Mouse (Mus musculus) liver, embryonic 16.5 days (tissue): Measurements from ENCODE around the gene Prmt2. TPM values are rescaled to one million over a fixed set of nuclear protein-coding genes. Genes with fewer than 3 reads are reported as not detected.

Experiments
- ATAC-seq: fragments of 200-750 bp; cut with Nextera tagmentation; 2 replicates; pipeline ENCODE4 v1.8.0; 2017; ENCODE audit warnings: low read depth, mild to moderate bottlenecking, moderate number of reproducible peaks, moderate library complexity
- H3K27ac ChIP-seq: fragments of 300-500 bp; sonication (generic); 2 replicates; pipeline ENCODE4 v1.5.1; 2014; ENCODE audit warnings: mild to moderate bottlenecking, low read length
- H3K27me3 ChIP-seq: fragments of 300-500 bp; sonication (generic); 2 replicates; pipeline ENCODE4 v1.6.1; 2014; ENCODE audit warnings: low read depth, low read length, mixed read lengths; ENCODE audit not compliant: control insufficient read depth, insufficient read depth
- H3K36me3 ChIP-seq: fragments of 300-500 bp; sonication (generic); 2 replicates; pipeline ENCODE4 v1.6.1; 2014; ENCODE audit warnings: mild to moderate bottlenecking; ENCODE audit not compliant: control insufficient read depth, insufficient read depth
- H3K4me1 ChIP-seq: fragments of 300-500 bp; sonication (generic); 2 replicates; pipeline ENCODE4 v1.6.1; 2014; ENCODE audit warnings: low read depth, low read length, mixed read lengths; ENCODE audit not compliant: control insufficient read depth
- H3K4me2 ChIP-seq: fragments of 300-500 bp; sonication (generic); 2 replicates; pipeline ENCODE4 v1.6.1; 2014; ENCODE audit warnings: low read depth, low read length, mixed read lengths
- H3K4me3 ChIP-seq: fragments of 300-500 bp; sonication (generic); 2 replicates; pipeline ENCODE4 v1.5.1; 2014; ENCODE audit warnings: low read depth, mild to moderate bottlenecking, low read length
- H3K9ac ChIP-seq: fragments of 300-500 bp; sonication (generic); 2 replicates; pipeline ENCODE4 v1.6.1; 2014; ENCODE audit warnings: low read depth, low read length
- H3K9me3 ChIP-seq: fragments of 300-500 bp; sonication (generic); replicated peaks from 2 replicates; pipeline ENCODE4 v1.6.1; 2016; ENCODE audit warnings: low read length; ENCODE audit not compliant: control insufficient read depth
- WGBS: fragments of 180-500 bp; shearing (Covaris S2); extraction: QIAGEN DNeasy Blood & Tissue Kit; methylation state at CpG from one replicate; pipeline ENCODE4 v1.1.7; 2014; ENCODE audit not compliant: insufficient replicate concordance; 5-methylcytosine and 5-hydroxymethylcytosine counted together
- polyA plus RNA-seq: library from polyadenylated mRNA; unstranded; fragments of >200 nt; fragmentation: Nextera tagmentation; extraction: Ambion mirVana; gene quantifications from 2 replicates; pipeline ENCODE4 v1.2.1, GENCODE M21; 2015

Prmt2 gene
- 4.9 and 5.6 TPM in 2 replicates for polyA plus RNA-seq

DNA sequence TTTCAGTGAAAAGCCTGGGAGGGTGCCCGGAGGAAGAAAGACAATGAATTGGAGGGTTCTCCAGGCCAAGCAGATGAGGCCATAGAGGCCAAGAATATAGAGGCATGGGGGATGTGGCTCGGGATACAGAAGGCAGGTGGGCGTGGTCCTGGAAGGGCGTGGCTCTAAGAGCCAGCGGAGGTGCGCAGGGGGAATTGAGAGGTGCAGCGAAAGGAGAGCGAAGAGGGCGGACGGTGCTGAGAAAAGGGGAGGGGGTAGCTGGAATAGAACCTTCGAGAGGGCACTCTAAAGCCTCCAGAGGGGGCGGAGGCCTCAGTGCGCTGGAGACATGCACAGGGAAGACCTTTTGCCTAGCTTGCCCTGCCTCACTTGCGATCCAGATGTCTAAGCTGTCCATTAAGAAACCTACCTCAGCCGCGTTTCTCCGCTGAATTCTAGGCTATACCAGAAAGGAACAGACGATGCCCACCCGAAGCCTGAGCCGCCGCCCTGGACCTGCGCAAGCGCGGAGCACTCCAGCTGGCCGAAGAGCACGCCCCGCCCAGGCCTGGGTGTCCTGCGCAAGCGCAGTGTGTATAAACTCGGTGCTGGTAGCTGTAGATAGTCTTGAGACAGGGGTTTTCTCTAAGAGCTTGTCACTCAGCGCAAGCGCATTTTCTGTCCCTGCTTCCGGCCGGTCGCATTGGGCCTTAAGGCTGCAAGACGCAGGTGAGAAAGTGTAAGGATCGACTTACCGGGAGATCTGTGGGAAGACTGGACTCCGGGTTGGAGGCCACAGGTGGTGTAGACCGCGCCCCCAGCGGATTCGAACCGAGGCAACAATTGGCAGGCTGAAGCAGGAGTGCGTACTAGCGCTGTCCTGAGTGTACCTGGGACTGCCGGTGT, at the start of gene Prmt2:
Gene Prmt2, minus strand, starts transcription at position 525 of the 885 bp plus-strand sequence.
- Histone ChIP-seq H3K4me3 (peak within 1 kb of the TSS; percentile 73), H3K27me3 (no peaks in the 10 kb centered on the region), H3K4me1 (peaks cover 4% of the 10 kb centered on the region; the same call in 1 of the 2 replicates), H3K9ac (peak within 1 kb of the TSS; percentile 67), H3K36me3 (no peaks in the 10 kb centered on the region), H3K27ac (peak within 1 kb of the TSS; percentile 37; the same call in 1 of the 2 replicates), H3K4me2 (peak within 1 kb of the TSS; percentile 96), H3K9me3 (no peaks in the 10 kb centered on the region)
- ATAC-seq, result peak; percentile 98
- WGBS, result 1% methylated on average over 47 of the region's 47 CpGs

DNA sequence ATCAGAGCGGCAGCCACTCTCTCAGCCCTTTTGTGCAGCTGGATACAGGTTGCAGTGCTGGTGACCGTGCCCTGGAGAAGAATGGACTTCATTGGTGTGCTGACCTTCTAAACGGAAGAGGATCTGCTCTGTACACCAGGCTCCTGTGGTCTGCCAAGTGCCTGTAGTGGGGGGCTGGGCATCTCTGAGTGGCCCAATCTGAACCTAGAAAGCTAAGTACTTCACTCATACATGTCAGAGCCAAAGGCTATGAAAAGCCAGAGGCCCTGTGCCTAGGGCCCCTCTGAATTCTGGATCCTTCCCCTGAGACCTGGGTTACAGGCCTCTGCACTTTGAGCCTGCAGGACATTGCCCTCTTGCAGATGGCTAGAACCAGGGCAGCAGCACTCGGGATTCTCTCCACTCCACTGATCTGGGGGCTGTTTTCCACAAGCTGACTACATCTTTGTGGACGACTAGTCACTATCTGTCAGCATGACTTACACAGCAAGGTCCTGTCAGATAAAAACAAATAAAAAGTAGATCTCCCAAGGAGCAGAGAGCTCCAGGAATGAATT, 41.0 kb upstream of the Prmt2 start:
- H3K9ac ChIP-seq, result no peak overlapping the region
- H3K4me2 ChIP-seq, result no peak overlapping the region
- no peaks in the 10 kb centered on the region for H3K9me3 ChIP-seq
- no peaks in the 10 kb centered on the region for H3K27me3 ChIP-seq
- WGBS, result 61% methylated on average over 5 of the region's 5 CpGs
- no peak for ATAC-seq
- no peaks in the 10 kb centered on the region for H3K4me1 ChIP-seq
- H3K36me3 ChIP-seq, result no peaks in the 10 kb centered on the region
- H3K4me3 ChIP-seq, result no peak overlapping the region
- H3K27ac ChIP-seq, result no peak overlapping the region

- WGBS, result 79% methylated on average over 10 of the region's 10 CpGs
- Histone ChIP-seq H3K36me3 (no peaks in the 10 kb centered on the region), H3K27ac (no peak overlapping the region), H3K27me3 (no peaks in the 10 kb centered on the region), H3K9ac (no peak overlapping the region), H3K4me3 (no peak overlapping the region), H3K9me3 (no peaks in the 10 kb centered on the region), H3K4me2 (no peak overlapping the region), H3K4me1 (no peaks in the 10 kb centered on the region)
- no peak for ATAC-seq
Measured at GRCm38 (mm10) chr10:76275256-76275655, 37.6 kb upstream of the Prmt2 start.

DNA sequence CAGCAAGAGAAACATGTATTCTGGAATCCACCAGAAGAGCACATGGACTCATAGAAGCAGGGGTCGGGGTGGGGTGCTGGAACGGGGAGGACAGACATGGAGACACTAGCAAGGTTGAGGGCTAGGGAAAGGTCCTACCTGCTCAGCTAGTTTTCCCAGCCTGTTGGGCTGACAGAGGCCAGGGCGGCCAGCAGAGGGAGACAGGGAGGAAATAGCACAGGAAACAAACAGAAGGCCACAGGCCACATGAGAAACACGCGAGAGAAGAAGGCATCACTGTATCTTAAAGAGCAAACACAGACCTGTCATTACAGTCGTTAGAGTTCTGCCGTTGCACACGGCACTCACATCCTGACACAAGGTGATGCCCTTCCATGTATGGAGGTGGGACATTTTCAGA, 33.6 kb upstream of the Prmt2 start:
- Histone ChIP-seq H3K4me2 (no peak overlapping the region), H3K4me3 (no peak overlapping the region), H3K9ac (no peak overlapping the region), H3K9me3 (no peaks in the 10 kb centered on the region), H3K27me3 (no peaks in the 10 kb centered on the region), H3K36me3 (no peaks in the 10 kb centered on the region), H3K27ac (no peak overlapping the region), H3K4me1 (no peaks in the 10 kb centered on the region)
- no peak for ATAC-seq
- 33% methylated on average over 8 of the region's 8 CpGs for WGBS

- no peaks in the 10 kb centered on the region for H3K27me3 ChIP-seq
- H3K36me3 ChIP-seq, result no peaks in the 10 kb centered on the region
- no peaks in the 10 kb centered on the region; the same call in 1 of the 2 replicates for H3K4me1 ChIP-seq
- no peak overlapping the region for H3K9ac ChIP-seq
- H3K4me2 ChIP-seq, result no peak overlapping the region
- H3K9me3 ChIP-seq, result no peaks in the 10 kb centered on the region
- no peak overlapping the region for H3K27ac ChIP-seq
- H3K4me3 ChIP-seq, result no peak overlapping the region
- 74% methylated on average over 4 of the region's 4 CpGs for WGBS
- ATAC-seq, result no peak
Measured at GRCm38 (mm10) chr10:76262431-76262830, 24.8 kb upstream of the Prmt2 start.

GRCm38 (mm10) chr10:76261447-76261846, 23.8 kb upstream of the Prmt2 start:
- Histone ChIP-seq H3K9me3 (no peaks in the 10 kb centered on the region), H3K4me2 (no peak overlapping the region), H3K36me3 (no peaks in the 10 kb centered on the region), H3K4me1 (no peaks in the 10 kb centered on the region; the same call in 1 of the 2 replicates), H3K27ac (no peak overlapping the region), H3K4me3 (no peak overlapping the region), H3K27me3 (no peaks in the 10 kb centered on the region), H3K9ac (no peak overlapping the region)
- WGBS, result 36% methylated on average over 3 of the region's 3 CpGs
- peak; percentile 88 for ATAC-seq

DNA sequence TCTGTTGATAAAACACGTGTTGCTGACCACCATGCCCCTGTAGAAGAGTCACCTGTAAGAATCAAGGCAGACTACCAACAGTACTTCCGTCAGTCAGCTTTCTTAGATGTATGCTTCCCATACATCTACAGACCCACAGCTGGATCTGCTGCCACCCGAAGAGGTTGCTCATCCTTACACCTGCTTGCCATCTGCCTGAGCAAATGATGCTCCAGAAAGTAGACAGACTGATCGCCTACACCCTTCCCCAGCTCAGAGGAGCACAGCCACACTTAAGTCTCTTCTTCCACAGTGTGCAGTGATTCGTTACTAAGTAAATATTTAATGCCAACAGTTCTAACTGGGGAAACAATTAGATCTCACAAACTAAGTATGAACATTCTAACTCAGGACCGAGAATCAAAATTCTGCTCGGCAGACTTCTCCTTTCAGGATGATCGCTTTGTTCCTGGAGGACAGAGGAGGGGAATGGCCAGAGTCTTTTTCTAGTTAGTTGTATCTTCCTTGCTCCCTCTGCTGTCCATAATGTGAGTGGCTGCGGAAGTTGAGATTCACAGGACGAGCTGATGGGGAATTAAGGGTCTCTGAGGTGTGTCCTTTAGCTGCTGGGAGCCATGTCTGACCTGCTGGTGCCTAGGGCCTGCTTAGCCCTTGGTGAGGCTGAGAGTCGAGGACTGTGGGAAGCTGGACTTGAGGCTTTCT, 22.8 kb upstream of the Prmt2 start:
- 43% methylated on average over 11 of the region's 11 CpGs for WGBS
- Histone ChIP-seq H3K4me2 (no peak overlapping the region), H3K36me3 (no peaks in the 10 kb centered on the region), H3K4me1 (no peaks in the 10 kb centered on the region; the same call in 1 of the 2 replicates), H3K27me3 (no peaks in the 10 kb centered on the region), H3K9me3 (no peaks in the 10 kb centered on the region), H3K27ac (no peak overlapping the region), H3K9ac (no peak overlapping the region), H3K4me3 (no peak overlapping the region)
- ATAC-seq, result no peak

GRCm38 (mm10) chr10:76259566-76260232, 22.0 kb upstream of the Prmt2 start:
- no peak for ATAC-seq
- H3K9me3 ChIP-seq, result no peaks in the 10 kb centered on the region
- H3K4me3 ChIP-seq, result no peak overlapping the region
- WGBS, result 61% methylated on average over 18 of the region's 18 CpGs
- no peaks in the 10 kb centered on the region; the same call in 1 of the 2 replicates for H3K4me1 ChIP-seq
- H3K9ac ChIP-seq, result no peak overlapping the region
- H3K4me2 ChIP-seq, result no peak overlapping the region
- H3K27ac ChIP-seq, result no peak overlapping the region
- no peaks in the 10 kb centered on the region for H3K27me3 ChIP-seq
- no peaks in the 10 kb centered on the region for H3K36me3 ChIP-seq
